Mouse (Mus musculus): ENCODE measurements at regions not wholly inside any gene's neighbourhood (a gene's known extent, or its start where the extent isn't known, plus 50 kb on each side); places are given as distances from the start of the nearest gene placed in this dataset.
A peak's percentile ranks its signal among the peaks of the same experiment; 100 is the strongest.
"Not testable (repeated sequence)": the region's sequence is repeated elsewhere in the genome, so short reads cannot be mapped to it uniquely, and the experiment has no call there.

- DNase-seq = peak; percentile 14
Measured at GRCm38 (mm10) chr9:97297538-97297937, 72.2 kb downstream of the Trim42 start.

GRCm38 (mm10) chr9:97295770-97296169 lies 74.0 kb downstream of the Trim42 start:
- DNase-seq = peak; percentile 17

- DNase-seq = no peak
Measured at GRCm38 (mm10) chr9:97291870-97292269, 77.9 kb downstream of the Trim42 start.

GRCm38 (mm10) chr9:97284282-97284802 lies 85.4 kb downstream of the Trim42 start:
- no peak for DNase-seq

- no peak for DNase-seq
Measured at GRCm38 (mm10) chr9:97282090-97282489, 87.7 kb downstream of the Trim42 start.

- DNase-seq = not testable (repeated sequence)
Measured at GRCm38 (mm10) chr9:97275449-97275848, 94.3 kb downstream of the Trim42 start.

GRCm38 (mm10) chr9:97273891-97274290 lies 95.9 kb downstream of the Trim42 start:
- DNase-seq = no peak

GRCm38 (mm10) chr9:97272061-97272460 lies 97.7 kb downstream of the Trim42 start:
- DNase-seq = no peak

- DNase-seq = no peak
Measured at GRCm38 (mm10) chr9:97247621-97248020, 122.1 kb downstream of the Trim42 start.

- DNase-seq = no peak
Measured at GRCm38 (mm10) chr9:97226074-97226473, 115.1 kb upstream of the Slc25a36 start.

- no peak for DNase-seq
Measured at GRCm38 (mm10) chr9:97224549-97224948, 113.6 kb upstream of the Slc25a36 start.

GRCm38 (mm10) chr9:97214806-97215205 lies 103.8 kb upstream of the Slc25a36 start:
- no peak for DNase-seq

- no peak for DNase-seq
Measured at GRCm38 (mm10) chr9:97190321-97190860, 79.4 kb upstream of the Slc25a36 start.

- no peak for DNase-seq
Measured at GRCm38 (mm10) chr9:97189646-97190045, 78.7 kb upstream of the Slc25a36 start.

GRCm38 (mm10) chr9:97188616-97189330 lies 77.8 kb upstream of the Slc25a36 start:
- DNase-seq = no peak

GRCm38 (mm10) chr9:97173230-97173951 lies 62.4 kb upstream of the Slc25a36 start:
- no peak for DNase-seq

GRCm38 (mm10) chr9:97172075-97172474 lies 61.1 kb upstream of the Slc25a36 start:
- DNase-seq = no peak

- no peak for DNase-seq
Measured at GRCm38 (mm10) chr9:97171484-97171883, 60.5 kb upstream of the Slc25a36 start.

- no peak for DNase-seq
Measured at GRCm38 (mm10) chr9:97170836-97171235, 59.9 kb upstream of the Slc25a36 start.

- DNase-seq = no peak
Measured at GRCm38 (mm10) chr9:97162465-97162864, 51.5 kb upstream of the Slc25a36 start.
